Mouse (Mus musculus) hindlimb bud, embryonic 11.5 days (tissue): ENCODE results near the gene 3110040M04Rik.
"Not testable (repeated sequence)": the region's sequence is repeated elsewhere in the genome, so short reads cannot be mapped to it uniquely, and the experiment has no call there.

Source experiments
- DNase-seq: peaks from one replicate; pipeline ENCODE4 v3.0.0-alpha.2; 2012; ENCODE audit warnings: low read depth, low spot score; ENCODE audit errors: extremely low spot score

3110040M04Rik gene

GRCm38 (mm10) chr1:151203818-151204217 lies at the start of gene 3110040M04Rik:
TSS of gene 3110040M04Rik (plus strand) at chr1:151204121.
- not testable (repeated sequence) for DNase-seq

GRCm38 (mm10) chr1:151154131-151154530 lies 49.8 kb upstream of the 3110040M04Rik start:
- not testable (repeated sequence) for DNase-seq

DNA sequence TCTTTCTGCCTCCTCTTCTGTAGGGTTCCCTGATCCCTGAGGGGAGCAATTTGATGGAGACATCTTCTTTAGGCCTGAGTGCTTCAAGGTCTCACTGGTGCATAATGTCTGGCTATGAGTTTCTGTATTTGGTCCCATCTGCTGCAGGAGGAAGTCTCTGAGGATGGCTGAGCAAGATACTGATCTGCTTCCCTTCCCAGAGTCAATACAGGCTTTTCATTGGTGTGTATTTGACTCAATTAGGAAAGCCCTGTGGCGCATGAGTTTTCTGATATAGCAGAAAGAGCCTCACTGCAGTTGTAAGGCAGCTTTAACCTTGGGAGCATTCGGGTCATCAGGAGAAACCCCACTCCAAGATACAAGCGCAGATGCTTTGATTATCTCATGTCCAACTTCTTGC lies 47.8 kb upstream of the 3110040M04Rik start:
- DNase-seq, result no peak

GRCm38 (mm10) chr1:151156777-151157632 lies 46.9 kb upstream of the 3110040M04Rik start:
- DNase-seq, result no peak

DNA sequence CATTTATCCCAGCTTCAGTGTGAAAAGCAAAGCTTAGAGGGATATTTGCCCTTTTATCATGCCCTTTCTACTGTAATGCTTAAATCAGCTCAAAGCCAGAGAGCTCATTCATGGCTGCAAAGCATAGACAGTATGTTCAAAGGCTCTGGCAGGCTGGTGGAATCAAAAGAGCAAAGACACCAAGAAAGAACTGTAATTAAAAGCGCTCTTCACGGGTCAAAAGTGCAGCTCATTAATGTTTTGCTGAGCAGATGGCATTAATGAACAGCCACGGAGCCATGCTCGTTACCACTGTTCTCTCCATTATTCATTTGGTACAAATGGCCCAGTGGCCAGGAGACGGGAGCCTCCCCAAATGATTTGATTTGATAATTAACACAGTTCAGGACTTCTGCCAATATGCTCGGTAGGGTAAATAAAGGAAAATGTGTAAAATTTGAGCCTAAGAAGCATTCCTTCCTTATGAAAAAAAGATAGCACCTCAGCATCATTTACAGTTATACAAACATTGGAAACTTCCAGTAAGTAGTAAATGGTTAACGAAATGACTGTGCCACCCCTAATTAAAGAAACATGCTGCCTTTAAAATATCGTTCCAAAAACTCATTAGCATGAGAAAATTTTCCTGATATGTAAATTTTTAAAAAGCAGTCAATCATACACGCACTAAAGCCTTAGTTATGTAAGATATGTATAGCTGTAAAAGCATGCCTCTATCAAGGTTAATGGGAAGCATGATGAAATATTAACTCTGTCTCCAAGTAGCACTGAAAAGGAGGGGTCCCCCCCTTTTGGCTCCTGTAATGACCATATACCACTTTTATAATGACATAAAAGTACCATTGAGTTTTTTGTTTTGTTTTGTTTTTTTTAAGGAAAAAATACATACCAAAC lies 45.7 kb upstream of the 3110040M04Rik start:
- no peak for DNase-seq

- DNase-seq, result no peak
Measured at GRCm38 (mm10) chr1:151158857-151159510, 44.9 kb upstream of the 3110040M04Rik start.

DNA sequence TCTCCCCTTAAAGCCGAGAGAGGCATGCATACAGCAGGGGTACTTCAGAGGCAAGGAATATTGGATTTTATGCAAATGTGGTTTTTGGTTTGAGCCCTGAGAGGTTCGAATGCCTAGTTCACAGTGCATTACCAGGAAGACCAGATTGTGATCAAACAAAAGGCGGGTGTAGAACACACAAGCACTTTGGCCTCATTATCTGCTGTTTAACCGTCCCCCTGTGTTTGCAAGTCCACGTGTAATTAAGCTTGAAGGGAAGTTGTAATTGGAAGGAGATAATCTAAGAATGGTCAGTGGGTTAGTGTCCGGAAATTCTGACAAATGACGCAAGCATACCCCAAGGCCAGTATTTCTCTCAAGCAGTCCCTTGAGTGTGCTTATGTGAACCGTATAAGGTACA lies 37.9 kb upstream of the 3110040M04Rik start:
- no peak for DNase-seq

DNA sequence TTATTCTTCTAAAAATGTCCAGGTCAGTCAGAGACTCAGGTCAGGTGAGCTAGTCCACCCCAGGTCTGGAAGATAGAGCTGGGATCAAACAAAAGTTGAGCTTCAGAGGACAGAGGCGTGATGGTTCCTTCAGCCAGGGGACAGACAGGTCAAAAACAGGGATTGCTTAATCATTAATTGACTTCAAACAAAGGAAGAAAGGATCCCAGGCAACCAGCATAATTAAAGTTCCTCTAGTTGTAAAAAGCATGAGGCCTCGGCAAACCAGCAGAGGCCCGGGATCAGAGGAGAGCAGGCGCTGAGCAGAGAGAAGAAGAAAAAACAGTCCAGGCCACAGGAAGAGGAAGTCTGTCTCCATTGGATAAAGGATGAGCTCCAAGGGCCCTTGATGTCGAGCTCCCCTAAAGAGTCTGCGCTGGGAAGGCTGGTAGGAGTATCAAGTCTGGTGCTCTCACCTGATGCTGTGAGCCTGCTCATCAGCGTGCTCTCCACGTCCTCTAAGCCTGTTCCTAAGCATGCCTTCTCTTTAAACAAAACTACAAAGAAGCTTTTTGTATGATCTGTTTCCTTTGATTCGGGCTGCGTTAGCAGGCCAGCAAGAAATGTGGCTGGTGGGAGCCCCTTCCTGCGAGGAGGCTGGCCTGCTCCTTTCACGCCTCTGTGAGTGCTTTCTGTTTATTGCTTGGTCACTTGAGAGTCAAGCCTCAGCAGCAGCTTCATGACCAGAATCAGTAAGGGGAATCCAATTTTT lies 36.4 kb upstream of the 3110040M04Rik start:
- DNase-seq, result no peak

DNA sequence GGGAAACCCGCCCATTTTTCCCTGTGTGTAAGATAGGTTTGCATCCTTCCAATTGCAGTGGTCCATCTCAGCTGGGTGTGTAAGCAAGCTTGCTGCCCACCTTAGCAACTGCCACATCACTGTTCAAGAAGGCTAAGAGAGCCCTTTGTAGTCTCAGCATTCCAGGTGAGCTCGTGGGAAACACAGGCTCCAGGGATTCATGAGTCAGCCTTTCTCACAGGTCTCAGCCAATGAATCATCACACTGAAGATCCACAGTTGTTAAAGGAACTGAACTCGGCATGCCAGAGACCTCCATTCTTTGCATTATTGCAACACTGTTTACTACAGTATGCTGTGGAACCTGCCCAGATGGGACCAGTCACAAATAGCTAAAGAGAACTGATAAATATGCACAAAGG lies 35.3 kb upstream of the 3110040M04Rik start:
- no peak for DNase-seq

- DNase-seq, result no peak
Measured at GRCm38 (mm10) chr1:151171572-151172461, 32.1 kb upstream of the 3110040M04Rik start.

GRCm38 (mm10) chr1:151177030-151177936 lies 26.6 kb upstream of the 3110040M04Rik start:
- peak; percentile 54 for DNase-seq

DNA sequence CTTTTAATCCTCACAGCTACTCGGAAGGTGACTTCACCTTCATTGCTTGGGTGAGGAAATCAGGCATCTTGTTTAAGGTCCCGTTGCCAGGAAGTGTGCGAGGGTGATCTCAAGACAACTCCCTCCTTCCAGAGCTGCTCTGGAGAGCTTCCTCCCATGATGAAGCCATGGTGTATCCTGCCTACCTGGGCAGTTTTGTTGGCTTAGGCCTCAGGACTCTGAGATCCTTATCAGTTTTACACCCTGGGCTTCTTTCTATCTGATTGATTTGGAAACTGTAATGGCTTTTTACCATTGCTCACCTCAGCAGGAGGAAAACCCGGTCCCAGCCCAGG lies 26.0 kb upstream of the 3110040M04Rik start:
- no peak for DNase-seq

DNA sequence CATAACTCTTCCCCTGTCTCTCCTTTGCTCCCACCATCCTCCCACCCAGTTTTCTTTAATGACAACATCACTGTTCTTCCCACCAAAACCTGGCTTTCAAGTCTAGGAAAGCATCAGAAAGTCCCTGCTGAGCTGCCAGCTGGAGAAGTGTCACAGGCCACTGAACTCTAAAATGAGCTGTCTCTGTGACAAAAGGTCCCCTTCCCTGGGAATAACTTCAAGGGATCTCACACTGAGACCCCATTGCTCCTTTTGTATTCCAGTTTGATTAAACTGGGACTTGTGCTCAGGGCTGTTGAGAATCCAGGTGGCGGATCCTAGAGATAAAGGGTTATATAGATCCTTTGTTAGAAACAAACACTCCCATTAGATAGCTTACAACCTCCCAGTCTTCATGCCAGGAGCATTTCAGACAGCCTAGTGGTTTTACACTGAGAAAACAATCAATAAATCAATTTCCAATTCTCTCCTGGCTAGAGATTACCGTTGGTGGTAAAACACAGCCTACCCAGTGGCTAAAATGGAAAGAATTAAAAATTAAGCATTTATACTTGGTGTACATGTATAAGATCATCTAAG lies 25.3 kb upstream of the 3110040M04Rik start:
- no peak for DNase-seq

DNA sequence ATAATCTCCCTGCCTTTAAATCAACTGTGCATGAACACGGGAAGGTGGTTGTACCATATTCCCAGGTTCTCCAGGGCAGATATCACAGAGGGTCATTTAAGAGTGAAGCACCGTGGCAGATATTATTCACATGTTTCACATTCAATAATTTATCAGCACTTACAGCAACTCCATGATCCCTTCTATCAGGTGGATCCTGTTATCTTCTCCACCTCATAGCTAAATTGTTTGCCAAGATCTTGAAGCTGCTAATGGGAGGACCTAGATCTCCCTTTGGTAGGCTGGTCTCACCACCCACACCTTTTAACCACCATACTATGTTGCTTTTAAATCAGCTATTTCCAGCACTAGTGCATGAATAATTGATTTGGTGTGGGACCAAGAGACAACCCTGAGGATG lies 23.8 kb upstream of the 3110040M04Rik start:
- no peak for DNase-seq

DNA sequence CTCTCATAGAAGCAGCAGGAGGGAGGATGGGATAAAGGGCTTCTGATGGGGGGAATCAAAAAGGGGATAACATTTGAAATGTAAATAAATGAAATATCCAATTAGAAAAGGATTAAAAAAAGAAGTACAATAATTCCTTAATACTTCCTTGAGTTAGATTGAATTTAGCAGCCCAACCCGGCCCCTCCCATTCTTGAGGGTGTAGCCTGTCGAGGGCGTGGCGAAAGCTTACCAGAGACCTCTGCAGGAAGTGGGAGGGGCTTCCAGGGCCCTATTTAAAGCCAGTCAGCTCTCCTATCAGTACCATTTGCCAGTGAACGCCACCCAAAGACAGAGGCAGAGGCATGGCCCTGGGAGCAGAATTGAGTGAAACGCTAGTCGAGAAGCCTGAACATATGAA lies 21.7 kb upstream of the 3110040M04Rik start, which contains the start of gene Gm47985:
Gene Gm47985, plus strand, starts transcription at position 272 of the 400 bp plus-strand sequence.
- not testable (repeated sequence) for DNase-seq

DNA sequence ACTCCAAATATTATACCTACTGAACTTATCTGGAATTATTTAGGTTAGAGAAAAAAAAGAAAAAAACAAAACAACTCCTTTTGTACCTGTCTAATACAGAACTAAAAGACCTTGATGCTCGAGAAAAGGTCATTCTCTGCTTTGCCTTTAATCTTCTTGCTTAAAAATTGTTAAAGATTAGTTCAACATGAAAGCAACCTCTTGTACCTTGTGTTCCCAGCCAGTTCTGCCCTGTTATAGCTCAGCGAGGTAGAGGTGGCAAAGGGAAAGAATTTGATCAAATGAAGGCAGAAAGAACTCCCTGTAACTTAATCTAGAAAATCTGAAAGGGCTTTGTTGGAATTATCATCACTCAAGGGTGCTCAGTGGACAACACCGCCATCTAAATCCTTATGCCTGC lies 17.7 kb upstream of the 3110040M04Rik start:
- DNase-seq, result not testable (repeated sequence)

DNA sequence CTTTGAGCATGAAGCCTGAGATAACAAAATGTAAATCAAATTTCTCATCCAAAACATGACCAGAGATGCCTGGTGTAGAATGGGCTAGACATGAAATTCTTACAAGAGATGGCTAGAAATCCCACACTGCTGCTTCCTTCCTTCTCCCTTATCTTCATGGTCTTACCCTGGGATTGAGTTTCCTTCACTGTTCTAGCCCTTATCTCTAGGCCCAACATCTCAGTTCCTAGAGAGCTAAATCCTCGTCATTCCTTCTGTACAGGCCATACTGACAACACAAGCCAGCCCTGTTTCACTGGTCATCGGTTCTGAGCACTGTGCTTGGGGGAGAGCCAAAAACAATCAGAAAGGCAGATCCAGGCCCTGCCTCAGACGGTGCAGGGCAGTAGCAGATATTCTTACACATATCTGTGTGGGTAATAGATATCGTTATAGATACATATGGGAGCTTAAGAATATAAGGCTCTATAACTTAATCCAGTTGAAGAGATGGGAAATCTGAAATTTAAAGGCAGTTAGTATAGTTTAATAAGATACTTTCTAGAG lies 17.0 kb upstream of the 3110040M04Rik start:
- not testable (repeated sequence) for DNase-seq

DNA sequence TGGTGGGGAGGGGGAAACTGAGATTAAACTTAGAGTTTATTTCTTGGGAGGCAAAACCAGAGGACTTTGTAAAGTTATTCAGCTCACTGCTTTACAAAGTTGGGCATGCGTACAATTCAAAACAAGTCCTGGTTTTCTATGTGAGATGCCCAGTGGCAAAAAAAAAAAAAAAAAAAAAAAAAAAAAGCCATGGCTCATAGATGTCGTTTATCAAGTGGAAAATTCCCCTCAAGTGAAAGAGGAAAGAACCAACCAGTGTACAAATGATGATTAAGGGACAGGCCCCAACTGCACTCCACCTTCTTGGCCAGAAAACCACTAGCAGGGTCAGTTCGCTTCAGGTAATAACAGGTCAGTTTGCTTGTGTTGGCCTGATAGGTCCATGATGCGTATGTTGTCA lies 15.5 kb upstream of the 3110040M04Rik start:
- DNase-seq, result no peak
